Mouse (Mus musculus): Measurements from ENCODE around the gene Gm10715. TPM values are rescaled to one million over a fixed set of nuclear protein-coding genes. Genes with fewer than 3 reads are reported as not detected.
"Not testable (repeated sequence)": the region's sequence is repeated elsewhere in the genome, so short reads cannot be mapped to it uniquely, and the experiment has no call there.

Gene Gm10715
- polyA plus RNA-seq, 1 experiment, result not detected

GRCm38 (mm10) chr9:3023985-3024648 lies 12.6 kb upstream of the Gm10715 start:
- DNase-seq (ENCODE audit: extremely low spot score in 1 of 2, low spot score in 1 of 2), result peak; percentile 97 to 100

- peak; percentile 20 to 44 for DNase-seq (ENCODE audit: extremely low spot score in 1 of 2, low spot score in 1 of 2)
Observed at GRCm38 (mm10) chr9:3024912-3025467, 11.7 kb upstream of the Gm10715 start, which contains the start of gene Gm10717. Gene Gm10717 (plus strand): TSS chr9:3025417.

- peak; percentile 40 to 57 for DNase-seq (ENCODE audit: extremely low spot score in 1 of 2, low spot score in 1 of 2)
Observed at GRCm38 (mm10) chr9:3025653-3026052, 11.0 kb upstream of the Gm10715 start.

GRCm38 (mm10) chr9:3026136-3026535 lies 10.5 kb upstream of the Gm10715 start:
- DNase-seq (ENCODE audit: extremely low spot score in 1 of 2, low spot score in 1 of 2), result not testable (repeated sequence)

- DNase-seq (ENCODE audit: extremely low spot score in 1 of 2, low spot score in 1 of 2), result not testable (repeated sequence)
Observed at GRCm38 (mm10) chr9:3026741-3027140, 9.9 kb upstream of the Gm10715 start.

GRCm38 (mm10) chr9:3027200-3027599 lies 9.5 kb upstream of the Gm10715 start:
- DNase-seq (ENCODE audit: extremely low spot score in 1 of 2, low spot score in 1 of 2), result not testable (repeated sequence)

GRCm38 (mm10) chr9:3029276-3030000 lies 7.2 kb upstream of the Gm10715 start:
- DNase-seq (ENCODE audit: extremely low spot score in 1 of 2, low spot score in 1 of 2), result peak; percentile 27 to 34

- DNase-seq (ENCODE audit: extremely low spot score in 1 of 2, low spot score in 1 of 2), result not testable (repeated sequence)
Observed at GRCm38 (mm10) chr9:3030677-3031318, 5.9 kb upstream of the Gm10715 start.

GRCm38 (mm10) chr9:3034299-3034698 lies 2.4 kb upstream of the Gm10715 start, which contains the start of gene Gm17535:
Gene Gm17535 (plus strand): TSS chr9:3034599.
- not testable (repeated sequence) for DNase-seq (ENCODE audit: extremely low spot score in 1 of 2, low spot score in 1 of 2)

- DNase-seq (ENCODE audit: extremely low spot score in 1 of 2, low spot score in 1 of 2), result not testable (repeated sequence)
Observed at GRCm38 (mm10) chr9:3038161-3038560, 1.5 kb downstream of the Gm10715 start.

Other genes starting within 250 kb of the Gm10715 start
- not detected in 2 replicates for gene Gm10722, start 36.0 kb upstream of the Gm10715 start, polyA plus RNA-seq (2012; rRNA removed)
- gene Gm11168, start 33.5 kb upstream of the Gm10715 start, polyA plus RNA-seq (2012; rRNA removed), result not detected in 2 replicates
- gene Gm10721, start 23.7 kb upstream of the Gm10715 start, polyA plus RNA-seq (2012; rRNA removed), result not detected in 2 replicates
- not detected in 2 replicates for gene Gm10720, start 21.2 kb upstream of the Gm10715 start, polyA plus RNA-seq (2012; rRNA removed)
- not detected in 2 replicates for gene Gm10719, start 19.5 kb upstream of the Gm10715 start, polyA plus RNA-seq (2012; rRNA removed)
- 0.26 and 0.32 TPM in 2 replicates for gene Gm10718, start 13.3 kb upstream of the Gm10715 start, polyA plus RNA-seq (2012; rRNA removed)
- gene Gm10717, start 11.5 kb upstream of the Gm10715 start, polyA plus RNA-seq (2012; rRNA removed), result not detected in 2 replicates
- not detected in 2 replicates for gene Gm17535, start 2.3 kb upstream of the Gm10715 start, polyA plus RNA-seq (2012; rRNA removed)